Mouse (Mus musculus) layer of hippocampus, postnatal 14 days (tissue): ENCODE results near the gene C2cd4d. TPM values are rescaled to one million over a fixed set of nuclear protein-coding genes. Genes with fewer than 3 reads are reported as not detected.

Experiments
- DNase-seq, 2 experiments: peaks; one replicate each; pipeline ENCODE4 v3.0.0; 2021 to 2022; ENCODE audit warnings: low spot score in 2 of 2, mixed read lengths in 1 of 2
- total RNA-seq, 2 experiments: library from RNA; stranded (reverse); gene quantifications; 2 replicates each; pipeline ENCODE4 v1.2.3; 2021

Gene C2cd4d
- total RNA-seq, 2 experiments from 2014 or later, result 0.48 TPM

- peak; percentile 97 to 99 for DNase-seq
These were observed 50.9 kb downstream of the C2cd4d start, which contains the start of gene Tdrkh for GRCm38 (mm10) chr3:94413031-94413679. Gene Tdrkh (plus strand): TSS chr3:94413273.

Other genes with a start within 250 kb of the C2cd4d start
- not detected for gene Gm10696, start 184.2 kb upstream of the C2cd4d start, total RNA-seq
- not detected for gene Gm5286, start 165.7 kb upstream of the C2cd4d start, total RNA-seq
- not detected for gene Gm4778, start 98.4 kb upstream of the C2cd4d start, total RNA-seq
- 10 to 100 TPM; 25.0 to 30.5 TPM for gene Them4, start 52.3 kb upstream of the C2cd4d start, total RNA-seq
- not detected for gene Them5, start 20.3 kb upstream of the C2cd4d start, total RNA-seq
- gene Rorc, start 10.4 kb downstream of the C2cd4d start, total RNA-seq, result under 1 TPM; 0.29 to 0.88 TPM
- gene Lingo4, start 36.1 kb downstream of the C2cd4d start, total RNA-seq, result 1 to 10 TPM; 1.3 to 1.6 TPM
- 10 to 100 TPM; 44.7 to 46.4 TPM for gene Tdrkh, start 50.8 kb downstream of the C2cd4d start, total RNA-seq
- 10 to 100 TPM; 42.8 TPM for gene Mrpl9, start 80.9 kb downstream of the C2cd4d start, total RNA-seq
- gene Oaz3, start 81.5 kb downstream of the C2cd4d start, total RNA-seq, result under 1 TPM in 1 of 2 experiments, not detected in 1; 0.41 TPM
- gene Celf3, start 115.9 kb downstream of the C2cd4d start, total RNA-seq, result 100 to 1,000 TPM; 205 to 208 TPM
- 1 to 10 TPM; 6.0 to 7.1 TPM for gene Riiad1, start 117.9 kb downstream of the C2cd4d start, total RNA-seq
- 10 to 100 TPM; 87.5 to 99.1 TPM for gene Snx27, start 220.3 kb downstream of the C2cd4d start, total RNA-seq